12 mouse cellular contexts compared by ENCODE assay signal in the genomic region with DNA sequence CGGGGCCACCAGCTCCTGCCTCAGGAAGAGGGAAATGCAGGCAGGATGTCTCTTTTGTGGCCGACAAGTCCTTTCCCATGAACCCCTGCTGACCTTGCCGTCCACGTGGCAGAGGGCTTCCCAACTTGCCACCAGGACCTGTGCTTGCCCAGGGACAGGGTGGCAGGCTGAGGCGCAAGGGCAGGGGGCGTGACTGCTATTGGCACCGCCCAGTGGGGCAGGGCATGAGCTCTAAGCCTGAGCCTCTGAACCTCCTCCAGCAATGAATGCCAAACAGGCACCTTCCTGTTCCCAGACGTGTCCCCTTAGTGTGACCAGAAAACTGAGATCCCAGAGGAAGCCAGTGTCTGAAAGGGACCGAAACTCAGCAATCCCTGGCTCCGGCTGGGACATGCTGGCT. TPM values are rescaled to one million over a fixed set of nuclear protein-coding genes. Genes with fewer than 3 reads are reported as not detected.
DNase-seq lines count a peak whose midpoint lies in the region; ATAC-seq lines count a peak whose summit lies in the region.
"Had no signal": no experiment of that assay in that cellular context is flagged by ENCODE, and none has a peak within 500 bp of the region (broad histone marks: within the 10 kb centered on the region; RNA-seq: fewer than 3 reads in every experiment).

No protein-coding gene starts in this region.

- H3K4me3 ChIP-seq in liver, embryonic 12.5 days: no peak overlapping the region
- no peak overlapping the region for H3K4me3 ChIP-seq in forebrain, embryonic 15.5 days
- no peak overlapping the region for H3K4me3 ChIP-seq in forebrain, embryonic 13.5 days
- H3K4me3 ChIP-seq: forebrain, embryonic 10.5 days; midbrain, embryonic 12.5 days had no signal

- DNase-seq in liver: peak; percentile 13
- DNase-seq in lung, postnatal 14 days: peak; percentile 50
- DNase-seq: thymus, postnatal 25 days had no signal

- no peak for ATAC-seq in liver, embryonic 12.5 days
- peak; percentile 57 for ATAC-seq in common myeloid progenitor, adult 5-6 weeks (replicated peaks; ENCODE audit: low read depth, poor library complexity, severe bottlenecking)
- peak; percentile 50 to 52; a peak in 2 of 4 replicates for ATAC-seq in hematopoietic stem cell, adult 5-6 weeks (replicated peaks in 1 of 2; ENCODE audit: insufficient read depth in 1 of 2, low FRiP score in 2 of 2, low TSS enrichment in 1 of 2, low read depth in 1 of 2, poor library complexity in 2 of 2, severe bottlenecking in 2 of 2)
- no peak for ATAC-seq in forebrain, embryonic 15.5 days (replicated peaks)
- ATAC-seq in monocyte, adult 5-6 weeks (replicated peaks; ENCODE audit: insufficient number of reproducible peaks, low FRiP score, low TSS enrichment, poor library complexity, severe bottlenecking): no peak
- no peak for ATAC-seq in forebrain, embryonic 13.5 days

- H3K4me1 ChIP-seq in liver, embryonic 12.5 days: no peaks in the 10 kb centered on the region
- H3K4me1 ChIP-seq in forebrain, embryonic 15.5 days: peaks cover 10% of the 10 kb centered on the region
- H3K4me1 ChIP-seq in forebrain, embryonic 13.5 days: 0 out of 2 replicates have a peak, but pooled peaks cover 11% of the 10 kb centered on the region

- peaks cover 48% of the 10 kb centered on the region for H3K27me3 ChIP-seq in liver, embryonic 12.5 days (replicated peaks)
- peaks cover 17% of the 10 kb centered on the region for H3K27me3 ChIP-seq in forebrain, embryonic 15.5 days
- peaks cover 39% of the 10 kb centered on the region for H3K27me3 ChIP-seq in forebrain, embryonic 13.5 days

- H3K9ac ChIP-seq in liver, embryonic 12.5 days: no peak overlapping the region
- no peak overlapping the region for H3K9ac ChIP-seq in forebrain, embryonic 15.5 days (replicated peaks)
- H3K9ac ChIP-seq in forebrain, embryonic 13.5 days: no peak overlapping the region
- H3K9ac ChIP-seq: midbrain, embryonic 12.5 days had no signal

- no peaks in the 10 kb centered on the region for H3K36me3 ChIP-seq in liver, embryonic 12.5 days
- no peaks in the 10 kb centered on the region for H3K36me3 ChIP-seq in forebrain, embryonic 15.5 days
- no peaks in the 10 kb centered on the region for H3K36me3 ChIP-seq in forebrain, embryonic 13.5 days (ENCODE audit: poor library complexity, severe bottlenecking)
- H3K36me3 ChIP-seq: forebrain, embryonic 10.5 days; midbrain, embryonic 12.5 days had no signal

- 23% methylated on average over 10 of the region's 10 CpGs for WGBS in liver, embryonic 12.5 days (ENCODE audit: insufficient replicate concordance)
- WGBS in forebrain, embryonic 15.5 days: 42% methylated on average over 10 of the region's 10 CpGs
- 40% methylated on average over 10 of the region's 10 CpGs for WGBS in forebrain, embryonic 13.5 days

- H3K4me2 ChIP-seq in liver, embryonic 12.5 days: no peak overlapping the region
- H3K4me2 ChIP-seq in forebrain, embryonic 15.5 days (replicated peaks): no peak overlapping the region
- H3K4me2 ChIP-seq in forebrain, embryonic 13.5 days: no peak overlapping the region
- H3K4me2 ChIP-seq: midbrain, embryonic 12.5 days had no signal

- H3K27ac ChIP-seq in liver, embryonic 12.5 days: no peak overlapping the region
- no peak overlapping the region for H3K27ac ChIP-seq in forebrain, embryonic 15.5 days (replicated peaks)
- no peak overlapping the region for H3K27ac ChIP-seq in forebrain, embryonic 13.5 days
- H3K27ac ChIP-seq: forebrain, embryonic 10.5 days; midbrain, embryonic 12.5 days had no signal

- no peaks in the 10 kb centered on the region for H3K9me3 ChIP-seq in liver, embryonic 12.5 days (replicated peaks)
- no peaks in the 10 kb centered on the region for H3K9me3 ChIP-seq in forebrain, embryonic 15.5 days
- no peaks in the 10 kb centered on the region for H3K9me3 ChIP-seq in forebrain, embryonic 13.5 days (replicated peaks)
- H3K9me3 ChIP-seq: forebrain, embryonic 10.5 days; midbrain, embryonic 12.5 days had no signal

RNA-seq across cellular contexts. Expression of gene Olfr1373, which starts 18.6 kb away (rescaled TPM):
- polyA plus RNA-seq in liver, embryonic 12.5 days (2016; fragmentation: Nextera tagmentation; extraction: Ambion mirVana): not detected in 2 replicates
- total RNA-seq in common myeloid progenitor, adult 5-6 weeks (2017): not detected in 2 replicates
- total RNA-seq in hematopoietic stem cell, adult 5-6 weeks (2017): not detected in 2 replicates
- not detected in 2 replicates for polyA plus RNA-seq in forebrain, embryonic 15.5 days (2015; fragmentation: Nextera tagmentation; extraction: Ambion mirVana)
- not detected in 3 replicates for total RNA-seq in monocyte, adult 5-6 weeks (2017)
- not detected in 2 replicates for polyA plus RNA-seq in forebrain, embryonic 13.5 days (2015; fragmentation: Nextera tagmentation; extraction: Ambion mirVana)
- total RNA-seq: CH12.LX had no signal
- polyA plus RNA-seq: forebrain, embryonic 10.5 days; midbrain, embryonic 12.5 days had no signal

RNA-seq across cellular contexts. Expression of gene Olfr1371, which starts 49.9 kb away (rescaled TPM):
- not detected in 2 replicates for polyA plus RNA-seq in liver, embryonic 12.5 days (2016; fragmentation: Nextera tagmentation; extraction: Ambion mirVana)
- not detected in 2 replicates for total RNA-seq in common myeloid progenitor, adult 5-6 weeks (2017)
- not detected in 2 replicates for total RNA-seq in hematopoietic stem cell, adult 5-6 weeks (2017)
- polyA plus RNA-seq in forebrain, embryonic 15.5 days (2015; fragmentation: Nextera tagmentation; extraction: Ambion mirVana): not detected in 2 replicates
- total RNA-seq in monocyte, adult 5-6 weeks (2017): not detected in 3 replicates
- polyA plus RNA-seq in forebrain, embryonic 13.5 days (2015; fragmentation: Nextera tagmentation; extraction: Ambion mirVana): not detected in 2 replicates
- total RNA-seq: CH12.LX had no signal
- polyA plus RNA-seq: forebrain, embryonic 10.5 days; midbrain, embryonic 12.5 days had no signal

Comparison
In these comparisons a context has a peak if more than half of its experiments do, and no peak if none do; other contexts are left out.
1. ATAC-seq: peak in common myeloid progenitor, adult 5-6 weeks (single experiment) and hematopoietic stem cell, adult 5-6 weeks (2 of 2); none in liver, embryonic 12.5 days (single experiment), forebrain, embryonic 15.5 days (single experiment), monocyte, adult 5-6 weeks (single experiment) and forebrain, embryonic 13.5 days (single experiment).